Mouse (Mus musculus): ENCODE data around the gene Kcne2. TPM values are rescaled to one million over a fixed set of nuclear protein-coding genes. Genes with fewer than 3 reads are reported as not detected.

Gene Kcne2
- polyA plus RNA-seq, 1 experiment: not detected

GRCm38 (mm10) chr16:92321341-92321740 is 29.2 kb downstream of the Kcne2 start, which contains the start of gene Fam243:
TSS of gene Fam243 (minus strand) at chr16:92321441.
- Histone ChIP-seq H3K4me3 (no peak within 1 kb of the TSS), H3K79me2 (ENCODE audit: control insufficient read depth, insufficient read depth) (no peaks in the 10 kb centered on the region), H3K4me2 (ENCODE audit: low read depth) (no peak within 1 kb of the TSS), H3ac (ENCODE audit: control insufficient read depth, insufficient read length) (no peak within 1 kb of the TSS), H3K27me3 (ENCODE audit: control insufficient read depth, insufficient read depth, insufficient read length) (peaks cover 27% of the 10 kb centered on the region), H3K36me3 (ENCODE audit: control insufficient read depth, insufficient read depth) (no peaks in the 10 kb centered on the region)
- TF ChIP-seq POLR2AphosphoS2 (IDR thresholded peaks at IDR 0.05; ENCODE audit: insufficient read length, low read depth) (no peak), USF1 (IDR thresholded peaks at IDR 0.05; ENCODE audit: low read depth) (no peak), TCF12 (IDR thresholded peaks at IDR 0.05; ENCODE audit: insufficient read depth, poor library complexity, severe bottlenecking) (no peak), MAX (IDR thresholded peaks at IDR 0.05; ENCODE audit: low read depth) (no peak), MYOG (IDR thresholded peaks at IDR 0.05; ENCODE audit: control insufficient read depth in 1 of 3, insufficient read depth in 1 of 3, insufficient read length in 2 of 3, low read depth in 2 of 3) (no peak), REST (IDR thresholded peaks at IDR 0.05; ENCODE audit: insufficient read depth, insufficient read length) (no peak), CEBPB (IDR thresholded peaks at IDR 0.05; ENCODE audit: insufficient read depth, poor library complexity, severe bottlenecking) (no peak), TCF3 (IDR thresholded peaks at IDR 0.05; ENCODE audit: insufficient read length, low read depth) (no peak), E2F4 (IDR thresholded peaks at IDR 0.05; ENCODE audit: insufficient read depth) (no peak), POLR2A (IDR thresholded peaks at IDR 0.05; ENCODE audit: insufficient read length, low read depth) (no peak), SRF (IDR thresholded peaks at IDR 0.05; ENCODE audit: control insufficient read depth, insufficient read length, low read depth) (no peak)

GRCm38 (mm10) chr16:92324309-92325061 is 32.3 kb downstream of the Kcne2 start:
- no peak overlapping the region for H3K4me3 ChIP-seq
- peaks cover 54% of the 10 kb centered on the region for H3K27me3 ChIP-seq (ENCODE audit: control insufficient read depth, insufficient read depth, insufficient read length)
- no peaks in the 10 kb centered on the region for H3K79me2 ChIP-seq (ENCODE audit: control insufficient read depth, insufficient read depth)
- no peak overlapping the region for H3K4me2 ChIP-seq (ENCODE audit: low read depth)
- TF ChIP-seq TCF3 (IDR thresholded peaks at IDR 0.05; ENCODE audit: insufficient read length, low read depth) (no peak), REST (IDR thresholded peaks at IDR 0.05; ENCODE audit: insufficient read depth, insufficient read length) (no peak), E2F4 (IDR thresholded peaks at IDR 0.05; ENCODE audit: insufficient read depth) (no peak), POLR2AphosphoS2 (IDR thresholded peaks at IDR 0.05; ENCODE audit: insufficient read length, low read depth) (no peak), MYOG (IDR thresholded peaks at IDR 0.05; ENCODE audit: control insufficient read depth in 1 of 3, insufficient read depth in 1 of 3, insufficient read length in 2 of 3, low read depth in 2 of 3) (no peak), TCF12 (IDR thresholded peaks at IDR 0.05; ENCODE audit: insufficient read depth, poor library complexity, severe bottlenecking) (no peak), CEBPB (IDR thresholded peaks at IDR 0.05; ENCODE audit: insufficient read depth, poor library complexity, severe bottlenecking) (no peak), USF1 (IDR thresholded peaks at IDR 0.05; ENCODE audit: low read depth) (no peak), MYOD1 (IDR thresholded peaks at IDR 0.05; ENCODE audit: control insufficient read depth in 1 of 3, insufficient read length in 2 of 3, low read depth in 2 of 3) (no peak), MAX (IDR thresholded peaks at IDR 0.05; ENCODE audit: low read depth) (no peak), POLR2A (IDR thresholded peaks at IDR 0.05; ENCODE audit: insufficient read length, low read depth) (no peak), SRF (IDR thresholded peaks at IDR 0.05; ENCODE audit: control insufficient read depth, insufficient read length, low read depth) (no peak)
- no peaks in the 10 kb centered on the region for H3K36me3 ChIP-seq (ENCODE audit: control insufficient read depth, insufficient read depth)
- no peak overlapping the region for H3ac ChIP-seq (ENCODE audit: control insufficient read depth, insufficient read length)

- no peak overlapping the region for H3ac ChIP-seq (ENCODE audit: control insufficient read depth, insufficient read length)
- H3K79me2 ChIP-seq (ENCODE audit: control insufficient read depth, insufficient read depth): no peaks in the 10 kb centered on the region
- H3K4me3 ChIP-seq: no peak overlapping the region
- no peaks in the 10 kb centered on the region for H3K36me3 ChIP-seq (ENCODE audit: control insufficient read depth, insufficient read depth)
- H3K27me3 ChIP-seq (ENCODE audit: control insufficient read depth, insufficient read depth, insufficient read length): peaks cover 59% of the 10 kb centered on the region
- no peak overlapping the region for H3K4me2 ChIP-seq (ENCODE audit: low read depth)
- TF ChIP-seq USF1 (IDR thresholded peaks at IDR 0.05; ENCODE audit: low read depth) (no peak), CEBPB (IDR thresholded peaks at IDR 0.05; ENCODE audit: insufficient read depth, poor library complexity, severe bottlenecking) (no peak), POLR2AphosphoS2 (IDR thresholded peaks at IDR 0.05; ENCODE audit: insufficient read length, low read depth) (no peak), SRF (IDR thresholded peaks at IDR 0.05; ENCODE audit: control insufficient read depth, insufficient read length, low read depth) (no peak), MYOG (IDR thresholded peaks at IDR 0.05; ENCODE audit: control insufficient read depth in 1 of 3, insufficient read depth in 1 of 3, insufficient read length in 2 of 3, low read depth in 2 of 3) (no peak), MYOD1 (IDR thresholded peaks at IDR 0.05; ENCODE audit: control insufficient read depth in 1 of 3, insufficient read length in 2 of 3, low read depth in 2 of 3) (no peak), REST (IDR thresholded peaks at IDR 0.05; ENCODE audit: insufficient read depth, insufficient read length) (no peak), TCF12 (IDR thresholded peaks at IDR 0.05; ENCODE audit: insufficient read depth, poor library complexity, severe bottlenecking) (no peak), MAX (IDR thresholded peaks at IDR 0.05; ENCODE audit: low read depth) (no peak), POLR2A (IDR thresholded peaks at IDR 0.05; ENCODE audit: insufficient read length, low read depth) (no peak)
Observed at GRCm38 (mm10) chr16:92325062-92325406, 32.8 kb downstream of the Kcne2 start.

GRCm38 (mm10) chr16:92327911-92328310 is 35.7 kb downstream of the Kcne2 start:
- Histone ChIP-seq H3K27me3 (ENCODE audit: control insufficient read depth, insufficient read depth, insufficient read length) (peaks cover 69% of the 10 kb centered on the region), H3K36me3 (ENCODE audit: control insufficient read depth, insufficient read depth) (no peaks in the 10 kb centered on the region), H3ac (ENCODE audit: control insufficient read depth, insufficient read length) (no peak overlapping the region), H3K4me3 (no peak overlapping the region), H3K79me2 (ENCODE audit: control insufficient read depth, insufficient read depth) (no peaks in the 10 kb centered on the region), H3K4me2 (ENCODE audit: low read depth) (no peak overlapping the region)
- TF ChIP-seq REST (IDR thresholded peaks at IDR 0.05; ENCODE audit: insufficient read depth, insufficient read length): no peak
- no peak for TF ChIP-seq MAX (IDR thresholded peaks at IDR 0.05; ENCODE audit: low read depth)
- no peak for TF ChIP-seq USF1 (IDR thresholded peaks at IDR 0.05; ENCODE audit: low read depth)
- no peak for TF ChIP-seq POLR2A (IDR thresholded peaks at IDR 0.05; ENCODE audit: insufficient read length, low read depth)
- TF ChIP-seq MYOG (IDR thresholded peaks at IDR 0.05; ENCODE audit: control insufficient read depth in 1 of 3, insufficient read depth in 1 of 3, insufficient read length in 2 of 3, low read depth in 2 of 3): no peak
- TF ChIP-seq MYOD1 (IDR thresholded peaks at IDR 0.05; ENCODE audit: control insufficient read depth in 1 of 3, insufficient read length in 2 of 3, low read depth in 2 of 3): no peak
- no peak for TF ChIP-seq CEBPB (IDR thresholded peaks at IDR 0.05; ENCODE audit: insufficient read depth, poor library complexity, severe bottlenecking)
- no peak for TF ChIP-seq POLR2AphosphoS2 (IDR thresholded peaks at IDR 0.05; ENCODE audit: insufficient read length, low read depth)
- no peak for TF ChIP-seq TCF12 (IDR thresholded peaks at IDR 0.05; ENCODE audit: insufficient read depth, poor library complexity, severe bottlenecking)
- no peak for TF ChIP-seq TCF3 (IDR thresholded peaks at IDR 0.05; ENCODE audit: insufficient read length, low read depth)
- TF ChIP-seq SRF (IDR thresholded peaks at IDR 0.05; ENCODE audit: control insufficient read depth, insufficient read length, low read depth): no peak
- no peak for TF ChIP-seq E2F4 (IDR thresholded peaks at IDR 0.05; ENCODE audit: insufficient read depth)

Measured in myocyte (in vitro differentiated cells).